Mouse (Mus musculus) neural tube, embryonic 12.5 days (tissue): ENCODE results near the gene Zfp1. TPM values are rescaled to one million over a fixed set of nuclear protein-coding genes. Genes with fewer than 3 reads are reported as not detected.
A peak's percentile ranks its signal among the peaks of the same experiment; 100 is the strongest.

Experiments used
- ATAC-seq: fragments of 200-750 bp; cut with Nextera tagmentation; 2 replicates; pipeline ENCODE4 v1.8.0; 2017; ENCODE audit warnings: low read depth, mild to moderate bottlenecking, moderate TSS enrichment, moderate library complexity; ENCODE audit not compliant: low FRiP score
- H3K27ac ChIP-seq: fragments of 300-500 bp; sonication (generic); 2 replicates; pipeline ENCODE4 v1.5.1; 2016
- H3K27me3 ChIP-seq: fragments of 300-500 bp; sonication (generic); replicated peaks from 2 replicates; pipeline ENCODE4 v1.6.1; 2016; ENCODE audit warnings: mild to moderate bottlenecking
- H3K36me3 ChIP-seq: fragments of 300-500 bp; sonication (generic); 2 replicates; pipeline ENCODE4 v1.6.1; 2016; ENCODE audit warnings: mild to moderate bottlenecking
- H3K4me1 ChIP-seq: fragments of 300-500 bp; sonication (generic); 2 replicates; pipeline ENCODE4 v1.6.1; 2016
- H3K4me2 ChIP-seq: fragments of 300-500 bp; sonication (generic); replicated peaks from 2 replicates; pipeline ENCODE4 v1.6.1; 2016; ENCODE audit warnings: mild to moderate bottlenecking
- H3K4me3 ChIP-seq: fragments of 300-500 bp; sonication (generic); 2 replicates; pipeline ENCODE4 v1.5.1; 2016
- H3K9ac ChIP-seq: fragments of 300-500 bp; sonication (generic); 2 replicates; pipeline ENCODE4 v1.6.1; 2016; ENCODE audit warnings: mild to moderate bottlenecking
- H3K9me3 ChIP-seq: fragments of 300-500 bp; sonication (generic); 2 replicates; pipeline ENCODE4 v1.6.1; 2016; ENCODE audit warnings: mild to moderate bottlenecking
- WGBS: fragments of 180-500 bp; shearing (Covaris S2); methylation state at CpG from one replicate; pipeline ENCODE4 v1.1.7; 2016; 5-methylcytosine and 5-hydroxymethylcytosine counted together
- polyA plus RNA-seq: library from polyadenylated mRNA; unstranded; fragments of >200 nt; fragmentation: Nextera tagmentation; extraction: Ambion mirVana; gene quantifications from 2 replicates; pipeline ENCODE4 v1.2.1, GENCODE M21; 2016

Gene Zfp1
- polyA plus RNA-seq, 1 experiment from 2014 or later, result 25.4 TPM

DNA sequence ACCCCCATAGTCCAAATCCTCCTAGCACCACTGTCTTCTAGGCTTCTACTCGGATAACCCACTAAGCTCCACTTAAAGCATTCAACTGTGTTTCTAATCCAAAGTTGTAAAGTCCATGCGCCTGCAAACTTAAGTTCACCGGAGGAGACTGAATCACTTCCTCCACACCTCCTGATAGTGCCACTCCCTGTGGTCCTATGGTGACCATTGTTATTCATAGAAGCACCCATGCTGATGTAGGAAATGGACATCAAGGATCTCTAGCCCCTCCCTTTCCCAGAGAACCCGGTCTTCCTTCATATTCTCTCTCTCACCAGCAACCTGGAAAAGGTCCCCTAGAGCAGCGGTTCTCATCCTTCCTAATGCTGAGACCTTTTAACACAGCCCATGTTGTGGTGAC lies 30.0 kb upstream of the Zfp1 start:
- no peak overlapping the region for H3K9ac ChIP-seq
- WGBS, result 75% methylated on average over 5 of the region's 5 CpGs
- no peaks in the 10 kb centered on the region for H3K9me3 ChIP-seq
- no peak overlapping the region for H3K27ac ChIP-seq
- ATAC-seq, result no peak
- H3K4me2 ChIP-seq, result no peak overlapping the region
- no peaks in the 10 kb centered on the region for H3K27me3 ChIP-seq
- H3K36me3 ChIP-seq, result peaks cover 11% of the 10 kb centered on the region; the same call in 1 of the 2 replicates
- no peaks in the 10 kb centered on the region; the same call in 1 of the 2 replicates for H3K4me1 ChIP-seq
- no peak overlapping the region for H3K4me3 ChIP-seq

DNA sequence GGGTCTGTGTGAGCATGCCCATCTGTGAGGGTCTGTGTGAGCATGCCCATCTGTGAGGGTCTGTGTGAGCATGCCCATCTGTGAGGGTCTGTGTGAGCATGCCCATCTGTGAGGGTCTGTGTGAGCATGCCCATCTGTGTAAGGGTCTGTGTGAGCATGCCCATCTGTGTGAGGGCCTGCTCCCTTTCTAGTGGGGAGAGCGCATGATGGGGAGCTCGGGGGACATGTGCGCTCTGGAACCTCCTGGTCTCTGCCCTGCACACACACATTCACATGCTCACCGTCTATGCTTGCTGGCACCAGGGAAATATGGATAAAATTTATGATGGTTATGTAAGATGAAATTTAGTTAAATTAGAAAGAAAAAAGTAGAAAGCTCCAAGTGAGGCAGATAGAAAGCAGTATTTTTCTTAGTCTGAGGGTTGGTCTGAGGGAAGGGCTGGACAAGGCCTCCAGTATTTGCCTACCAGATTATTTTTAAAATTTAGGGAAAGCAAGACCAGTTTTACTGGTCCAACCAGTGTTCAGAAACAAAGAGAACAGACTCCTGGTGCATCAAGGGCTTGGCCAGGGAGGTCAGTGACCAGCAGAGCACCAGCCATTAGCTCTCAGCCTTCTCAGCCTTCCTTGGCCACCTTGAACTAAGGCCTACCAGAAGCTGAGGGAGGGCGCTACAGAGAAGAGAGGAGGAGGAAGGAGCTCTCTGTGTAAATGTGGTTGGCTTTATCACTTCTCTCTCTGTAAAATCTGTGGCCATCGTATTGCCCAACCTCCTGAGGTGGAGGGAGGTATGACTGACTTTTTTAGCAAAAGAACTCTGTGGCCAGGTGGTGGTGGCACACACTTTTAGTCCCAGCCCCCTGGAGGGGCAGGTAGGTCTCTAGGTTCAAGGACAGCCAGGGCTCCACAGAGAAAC lies 28.2 kb upstream of the Zfp1 start:
- H3K4me1 ChIP-seq, result no peaks in the 10 kb centered on the region; the same call in 1 of the 2 replicates
- no peak overlapping the region for H3K27ac ChIP-seq
- no peak overlapping the region for H3K4me2 ChIP-seq
- H3K4me3 ChIP-seq, result no peak overlapping the region
- peaks cover 14% of the 10 kb centered on the region for H3K36me3 ChIP-seq
- no peak overlapping the region for H3K9ac ChIP-seq
- H3K27me3 ChIP-seq, result no peaks in the 10 kb centered on the region
- no peaks in the 10 kb centered on the region for H3K9me3 ChIP-seq
- 94% methylated on average over 6 of the region's 6 CpGs for WGBS
- no peak for ATAC-seq

DNA sequence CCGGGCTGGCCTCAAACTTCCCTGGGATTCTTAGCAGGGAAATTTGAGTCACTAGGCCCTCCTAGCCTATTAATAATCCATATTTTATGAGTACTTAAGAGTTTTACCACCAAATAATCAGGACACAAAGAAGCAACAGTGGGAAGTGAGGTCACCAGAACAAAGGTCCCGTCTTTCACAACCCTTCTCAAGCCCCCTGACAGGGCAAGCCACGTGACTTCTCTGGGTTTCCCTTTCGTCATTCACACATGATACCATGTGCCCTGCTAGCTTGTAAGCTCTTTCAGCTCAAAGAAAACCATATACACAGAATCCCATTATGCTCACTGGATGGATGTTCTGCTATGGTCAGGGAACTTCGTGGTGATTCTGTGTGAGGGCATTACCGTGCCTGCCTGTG lies 25.4 kb upstream of the Zfp1 start:
- H3K27me3 ChIP-seq, result no peaks in the 10 kb centered on the region
- no peak for ATAC-seq
- H3K9ac ChIP-seq, result no peak overlapping the region
- no peak overlapping the region for H3K27ac ChIP-seq
- H3K4me3 ChIP-seq, result no peak overlapping the region
- H3K4me1 ChIP-seq, result peaks cover 10% of the 10 kb centered on the region
- H3K4me2 ChIP-seq, result no peak overlapping the region
- peaks cover 28% of the 10 kb centered on the region for H3K36me3 ChIP-seq
- no peaks in the 10 kb centered on the region for H3K9me3 ChIP-seq
- 59% methylated on average over 6 of the region's 6 CpGs for WGBS

DNA sequence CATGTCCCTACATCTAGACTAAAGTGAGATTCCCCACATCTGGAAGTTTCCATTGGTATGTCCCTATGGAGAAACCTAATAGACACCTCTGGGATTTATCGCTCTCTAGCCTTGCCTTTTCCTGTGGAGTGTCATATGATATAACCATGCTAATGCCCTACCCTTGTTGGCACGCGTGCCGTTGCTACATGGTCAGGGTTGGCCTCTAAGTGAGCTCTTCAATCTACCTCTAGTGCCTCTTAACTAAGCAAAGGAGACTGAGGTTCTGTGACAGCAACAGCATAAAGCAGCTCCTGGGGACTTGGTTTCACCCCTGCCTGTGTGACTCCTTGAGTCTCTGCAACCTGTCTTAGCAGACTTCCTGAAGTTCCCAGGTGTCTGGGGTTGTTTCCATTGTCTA lies 24.9 kb upstream of the Zfp1 start:
- Histone ChIP-seq H3K36me3 (peaks cover 30% of the 10 kb centered on the region), H3K27me3 (no peaks in the 10 kb centered on the region), H3K4me2 (no peak overlapping the region), H3K9me3 (no peaks in the 10 kb centered on the region), H3K4me1 (peaks cover 10% of the 10 kb centered on the region), H3K9ac (no peak overlapping the region), H3K27ac (no peak overlapping the region), H3K4me3 (no peak overlapping the region)
- 90% methylated on average over 4 of the region's 4 CpGs for WGBS
- no peak for ATAC-seq

DNA sequence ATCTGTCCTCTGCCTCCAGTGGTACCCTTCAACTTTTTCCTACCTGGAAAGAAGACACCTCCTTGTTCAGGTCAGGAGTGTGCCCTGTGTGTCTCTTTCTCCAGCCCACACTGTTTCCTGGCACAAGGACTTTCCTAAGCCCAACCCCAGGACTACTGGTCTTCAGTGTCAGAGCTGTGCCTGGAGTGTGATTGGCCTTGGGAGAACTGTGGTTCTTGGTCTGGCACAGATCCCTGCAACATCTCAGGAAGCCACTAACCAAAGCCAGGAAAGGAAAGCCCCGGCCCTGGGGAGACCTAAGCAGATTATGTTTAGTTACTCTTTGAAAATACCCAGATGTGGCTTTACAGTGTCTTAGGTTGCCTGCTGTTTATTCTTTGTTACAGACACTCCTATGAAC lies 23.3 kb upstream of the Zfp1 start:
- Histone ChIP-seq H3K9ac (no peak overlapping the region), H3K9me3 (no peaks in the 10 kb centered on the region), H3K27ac (no peak overlapping the region), H3K36me3 (peaks cover 31% of the 10 kb centered on the region), H3K4me2 (no peak overlapping the region), H3K4me3 (no peak overlapping the region), H3K27me3 (no peaks in the 10 kb centered on the region), H3K4me1 (peaks cover 10% of the 10 kb centered on the region)
- 91% methylated on average over 1 of the region's 1 CpGs for WGBS
- no peak for ATAC-seq

DNA sequence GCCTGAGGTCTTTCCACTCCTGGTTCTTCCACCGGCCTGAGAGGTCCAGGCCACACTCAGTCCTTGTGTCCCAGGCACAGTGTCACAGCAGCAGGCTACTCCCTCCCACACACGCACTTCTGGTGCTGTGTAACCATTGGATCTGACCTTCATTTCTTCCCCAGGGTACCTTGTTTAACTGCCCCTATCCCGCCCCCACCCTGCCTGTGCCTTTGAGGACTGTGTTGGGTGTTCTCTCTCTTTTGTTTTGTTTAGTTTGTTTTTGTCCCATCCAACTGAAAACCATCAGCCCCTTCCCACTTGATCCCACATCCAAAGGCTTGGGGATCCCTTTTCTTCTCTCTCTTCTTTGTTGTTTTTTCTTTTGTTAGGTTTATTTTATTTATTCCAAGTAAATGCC lies 21.1 kb upstream of the Zfp1 start:
- Histone ChIP-seq H3K27ac (no peak overlapping the region), H3K4me1 (peaks cover 10% of the 10 kb centered on the region), H3K27me3 (no peaks in the 10 kb centered on the region), H3K4me3 (no peak overlapping the region), H3K36me3 (peaks cover 35% of the 10 kb centered on the region), H3K9ac (0 out of 2 replicates have a peak overlapping the region, but pooled peaks have one; percentile 29), H3K4me2 (no peak overlapping the region), H3K9me3 (no peaks in the 10 kb centered on the region)
- no peak for ATAC-seq
- 64% methylated on average over 3 of the region's 3 CpGs for WGBS

DNA sequence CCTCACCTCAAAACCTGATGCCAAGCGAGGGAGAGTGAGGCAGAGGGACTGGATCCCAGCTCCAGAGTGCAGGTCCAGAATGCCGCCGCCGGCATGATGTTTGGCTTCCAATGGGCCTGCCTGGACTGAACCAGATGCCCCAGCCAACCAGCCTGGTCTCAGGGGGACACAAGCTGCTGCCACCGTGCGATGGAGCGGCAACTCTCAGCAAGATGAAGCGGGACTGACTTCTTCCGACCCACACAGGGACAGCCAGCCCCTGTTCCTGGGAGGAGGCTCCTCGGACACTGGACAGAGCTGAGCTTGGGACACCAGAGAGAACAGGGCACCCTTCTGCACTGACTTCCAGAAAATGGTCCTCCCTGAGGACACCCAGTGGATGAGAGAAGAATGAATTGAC lies 20.6 kb upstream of the Zfp1 start:
- Histone ChIP-seq H3K4me2 (no peak overlapping the region), H3K9ac (no peak overlapping the region), H3K27ac (no peak overlapping the region), H3K27me3 (no peaks in the 10 kb centered on the region), H3K9me3 (no peaks in the 10 kb centered on the region), H3K4me3 (no peak overlapping the region), H3K36me3 (peaks cover 38% of the 10 kb centered on the region), H3K4me1 (peaks cover 10% of the 10 kb centered on the region)
- no peak for ATAC-seq
- WGBS, result 76% methylated on average over 10 of the region's 10 CpGs

DNA sequence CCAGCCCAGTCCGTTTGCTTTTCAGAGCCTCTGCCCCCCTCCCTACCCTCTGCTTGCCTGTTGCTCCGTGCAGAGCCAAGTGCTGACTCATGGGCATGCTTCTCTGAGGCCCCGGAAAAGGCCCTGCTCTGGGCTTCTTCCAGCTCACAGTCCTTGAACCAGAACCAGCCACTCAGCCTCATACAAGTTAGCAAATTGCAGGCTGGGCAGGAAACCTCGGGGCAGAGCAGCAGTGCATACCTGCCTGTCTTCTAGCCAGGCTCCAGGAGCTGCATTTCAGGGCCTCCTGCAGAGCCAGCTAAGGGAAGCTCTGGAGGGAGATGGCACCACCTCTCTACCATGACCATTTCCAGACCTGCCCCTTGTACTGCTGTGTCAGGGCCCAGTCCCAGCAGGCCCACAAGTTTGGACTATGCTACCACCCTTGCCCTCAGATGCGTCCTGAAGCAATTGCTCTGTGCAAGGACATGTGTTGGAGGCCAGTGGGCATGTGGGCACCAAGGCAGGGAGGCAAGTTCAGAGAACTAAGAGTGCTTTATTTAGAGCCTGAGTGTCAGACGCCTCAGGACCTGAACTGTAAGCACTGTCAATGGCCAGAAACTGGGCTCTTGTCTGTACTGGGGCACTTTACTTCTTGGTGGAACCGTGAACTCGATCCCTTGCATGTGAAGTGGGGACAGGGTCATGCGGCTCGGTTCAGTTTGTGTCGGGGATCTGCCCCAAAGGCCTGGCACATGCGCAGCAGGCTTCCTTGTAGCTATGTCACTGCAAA lies 18.9 kb upstream of the Zfp1 start:
- no peaks in the 10 kb centered on the region for H3K27me3 ChIP-seq
- no peak overlapping the region for H3K4me3 ChIP-seq
- no peak overlapping the region for H3K27ac ChIP-seq
- 81% methylated on average over 12 of the region's 12 CpGs for WGBS
- peaks cover 44% of the 10 kb centered on the region for H3K36me3 ChIP-seq
- no peak overlapping the region for H3K4me2 ChIP-seq
- H3K9ac ChIP-seq, result no peak overlapping the region
- H3K4me1 ChIP-seq, result peaks cover 10% of the 10 kb centered on the region
- no peak for ATAC-seq
- H3K9me3 ChIP-seq, result no peaks in the 10 kb centered on the region

DNA sequence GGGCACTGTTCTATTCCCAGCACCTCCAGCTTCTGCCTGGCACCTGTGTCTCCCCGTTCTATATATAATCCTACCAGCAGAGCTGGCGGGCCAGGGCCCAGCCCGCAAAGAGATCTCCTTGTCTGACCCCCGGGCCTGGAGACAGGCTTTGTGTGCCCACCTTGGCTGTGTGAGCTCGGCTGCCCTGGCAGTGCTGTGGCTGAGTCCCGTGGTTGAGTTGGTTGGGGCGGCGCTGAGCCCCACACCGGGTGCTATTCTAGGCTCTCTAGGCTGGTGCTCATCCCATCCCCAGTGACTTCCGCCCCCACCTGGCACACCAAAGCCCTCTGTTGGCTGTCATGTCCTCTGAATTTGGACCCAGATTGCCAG lies 18.4 kb upstream of the Zfp1 start:
- H3K27me3 ChIP-seq, result no peaks in the 10 kb centered on the region
- H3K27ac ChIP-seq, result no peak overlapping the region
- H3K4me1 ChIP-seq, result peaks cover 10% of the 10 kb centered on the region
- no peak overlapping the region for H3K4me3 ChIP-seq
- H3K4me2 ChIP-seq, result no peak overlapping the region
- ATAC-seq, result no peak
- H3K9ac ChIP-seq, result no peak overlapping the region
- H3K9me3 ChIP-seq, result no peaks in the 10 kb centered on the region
- WGBS, result 95% methylated on average over 10 of the region's 10 CpGs
- H3K36me3 ChIP-seq, result peaks cover 42% of the 10 kb centered on the region

DNA sequence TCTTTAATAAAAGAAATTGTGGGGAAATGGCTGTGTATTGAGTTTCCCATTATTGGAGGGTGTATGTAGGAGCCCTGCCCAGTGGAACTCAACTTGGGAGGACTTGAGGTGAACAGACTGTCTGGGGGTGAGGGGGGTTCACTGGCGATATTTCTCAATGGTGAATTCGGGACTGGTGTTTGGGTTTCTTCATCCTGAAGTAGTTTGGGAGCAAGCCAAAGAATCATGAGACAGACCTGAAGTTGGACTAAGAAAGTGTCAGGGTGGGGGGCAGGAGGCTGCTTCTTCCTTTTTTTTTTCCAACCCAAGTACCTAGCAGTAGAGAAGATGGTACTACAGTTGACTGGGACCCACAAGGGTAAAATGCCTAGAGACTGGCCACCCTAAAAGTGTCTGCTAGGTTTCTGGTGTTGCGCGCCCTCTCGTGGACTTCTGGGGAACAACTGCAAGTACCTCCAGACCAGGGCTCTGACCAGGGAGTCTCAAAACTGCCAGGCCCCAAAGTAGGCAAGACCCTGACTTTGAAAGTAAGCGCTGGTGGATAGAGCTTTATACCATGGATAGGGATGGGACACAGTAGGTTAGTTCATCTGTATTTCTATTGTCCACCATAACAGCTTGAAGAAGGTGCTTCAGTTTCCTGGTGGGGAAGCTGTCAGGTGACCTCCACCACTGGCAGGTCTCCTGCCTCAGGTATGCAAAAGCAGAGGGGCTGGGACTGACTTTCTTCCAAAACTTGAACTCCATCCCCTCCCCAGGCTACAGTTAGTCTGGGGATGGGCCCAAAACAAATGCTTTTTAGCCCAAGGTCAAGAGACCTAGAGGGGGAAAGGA lies 17.3 kb upstream of the Zfp1 start:
- WGBS, result 36% methylated on average over 6 of the region's 6 CpGs
- Histone ChIP-seq H3K4me3 (no peak overlapping the region), H3K9ac (no peak overlapping the region), H3K4me1 (peaks cover 10% of the 10 kb centered on the region), H3K27me3 (no peaks in the 10 kb centered on the region), H3K36me3 (peaks cover 35% of the 10 kb centered on the region), H3K9me3 (no peaks in the 10 kb centered on the region), H3K4me2 (no peak overlapping the region), H3K27ac (no peak overlapping the region)
- ATAC-seq, result no peak

DNA sequence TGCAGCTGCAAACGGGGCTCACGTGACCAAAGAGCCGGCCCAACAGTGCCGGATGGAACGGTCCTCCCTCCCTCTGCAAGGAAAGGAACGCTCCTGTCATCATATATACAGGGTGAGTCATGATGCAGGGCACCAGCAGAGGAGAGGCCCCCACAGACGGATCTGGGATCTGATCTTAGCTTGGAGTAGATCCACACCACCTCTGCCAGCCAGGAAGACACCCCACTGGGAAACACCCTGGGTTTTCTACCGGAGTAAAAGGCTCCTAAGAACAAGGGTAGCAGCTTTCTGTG lies 16.7 kb upstream of the Zfp1 start:
- Histone ChIP-seq H3K9ac (no peak overlapping the region), H3K4me3 (no peak overlapping the region), H3K4me1 (peaks cover 10% of the 10 kb centered on the region), H3K9me3 (no peaks in the 10 kb centered on the region), H3K4me2 (no peak overlapping the region), H3K36me3 (peaks cover 31% of the 10 kb centered on the region), H3K27ac (no peak overlapping the region), H3K27me3 (no peaks in the 10 kb centered on the region)
- no peak for ATAC-seq
- WGBS, result 78% methylated on average over 8 of the region's 8 CpGs

DNA sequence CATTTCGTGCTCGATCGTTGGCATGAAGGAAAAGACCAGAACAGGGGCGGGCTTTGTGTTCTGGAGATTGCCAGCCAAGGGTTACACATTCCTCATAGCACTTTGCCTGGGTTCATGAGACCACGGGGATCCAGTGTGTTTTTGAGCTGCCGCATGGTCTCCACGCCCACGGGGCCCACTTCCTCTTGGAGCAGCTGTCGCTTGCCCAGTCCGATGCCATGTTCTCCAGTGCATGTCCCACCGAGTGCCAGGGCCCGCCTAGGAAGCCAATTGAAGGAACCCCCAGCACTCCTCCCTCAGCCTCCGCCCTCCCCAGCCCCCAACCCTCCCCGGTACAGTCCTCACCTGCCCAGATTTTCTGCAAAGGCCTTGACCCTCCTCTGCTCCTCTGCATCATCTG lies 16.3 kb upstream of the Zfp1 start:
- WGBS, result 94% methylated on average over 14 of the region's 14 CpGs
- Histone ChIP-seq H3K9me3 (no peaks in the 10 kb centered on the region), H3K4me2 (no peak overlapping the region), H3K4me3 (no peak overlapping the region), H3K27ac (no peak overlapping the region), H3K27me3 (no peaks in the 10 kb centered on the region), H3K4me1 (peaks cover 6% of the 10 kb centered on the region), H3K9ac (no peak overlapping the region), H3K36me3 (peaks cover 26% of the 10 kb centered on the region)
- no peak for ATAC-seq
